Mouse (Mus musculus) kidney, embryonic 16.5 days (tissue): ENCODE measurements around the gene Rpl18. TPM values are rescaled to one million over a fixed set of nuclear protein-coding genes. Genes with fewer than 3 reads are reported as not detected.

Experiments used
- ATAC-seq: fragments of 200-750 bp; cut with Nextera tagmentation; 2 replicates; pipeline ENCODE4 v1.8.0; 2017; ENCODE audit warnings: moderate TSS enrichment; ENCODE audit not compliant: low FRiP score, low TSS enrichment
- H3K27ac ChIP-seq: fragments of 300-500 bp; sonication (generic); 2 replicates; pipeline ENCODE4 v1.5.1; 2014; ENCODE audit warnings: low read length
- H3K27me3 ChIP-seq: fragments of 300-500 bp; sonication (generic); 2 replicates; pipeline ENCODE4 v1.6.1; 2014; ENCODE audit warnings: low read length, control low read depth, mixed read lengths; ENCODE audit not compliant: insufficient read depth
- H3K36me3 ChIP-seq: fragments of 300-500 bp; sonication (generic); 2 replicates; pipeline ENCODE4 v1.6.1; 2014; ENCODE audit warnings: low read length, control low read depth, mixed read lengths; ENCODE audit not compliant: insufficient read depth
- H3K4me1 ChIP-seq: fragments of 300-500 bp; sonication (generic); 2 replicates; pipeline ENCODE4 v1.6.1; 2014; ENCODE audit warnings: low read length, control low read depth, mixed read lengths; ENCODE audit not compliant: insufficient read depth
- H3K4me2 ChIP-seq: fragments of 300-500 bp; sonication (generic); replicated peaks from 2 replicates; pipeline ENCODE4 v1.6.1; 2014; ENCODE audit warnings: low read depth, low read length
- H3K4me3 ChIP-seq: fragments of 300-500 bp; sonication (generic); 2 replicates; pipeline ENCODE4 v1.5.1; 2014; ENCODE audit warnings: mild to moderate bottlenecking, low read length
- H3K9ac ChIP-seq: fragments of 300-500 bp; sonication (generic); replicated peaks from 2 replicates; pipeline ENCODE4 v1.6.1; 2014; ENCODE audit warnings: low read length
- H3K9me3 ChIP-seq: fragments of 300-500 bp; sonication (generic); 2 replicates; pipeline ENCODE4 v1.6.1; 2016; ENCODE audit warnings: low read length, control low read depth
- WGBS: fragments of 180-500 bp; shearing (Covaris S2); extraction: QIAGEN DNeasy Blood & Tissue Kit; methylation state at CpG from one replicate; pipeline ENCODE4 v1.1.7; 2014; 5-methylcytosine and 5-hydroxymethylcytosine counted together
- polyA plus RNA-seq: library from polyadenylated mRNA; unstranded; fragments of >200 nt; fragmentation: Nextera tagmentation; extraction: Ambion mirVana; gene quantifications from 2 replicates; pipeline ENCODE4 v1.2.1, GENCODE M21; 2015

Gene Rpl18
- polyA plus RNA-seq, 1 experiment from 2014 or later: 1,047 TPM

- Histone ChIP-seq H3K4me2 (peak overlapping the region; percentile 43), H3K9ac (peak overlapping the region; percentile 62), H3K4me3 (0 out of 2 replicates have a peak overlapping the region, but pooled peaks have one; percentile 6), H3K27me3 (no peaks in the 10 kb centered on the region), H3K4me1 (peaks cover 21% of the 10 kb centered on the region), H3K36me3 (no peaks in the 10 kb centered on the region), H3K9me3 (no peaks in the 10 kb centered on the region), H3K27ac (0 out of 2 replicates have a peak overlapping the region, but pooled peaks have one; percentile 26)
- WGBS: 25% methylated on average over 14 of the region's 14 CpGs
- ATAC-seq: peak; percentile 75
Observed at GRCm38 (mm10) chr7:45682144-45683126, 32.8 kb upstream of the Rpl18 start.

GRCm38 (mm10) chr7:45683396-45684050 lies 31.7 kb upstream of the Rpl18 start, which contains the start of gene Ntn5:
Gene Ntn5, plus strand, starts transcription at chr7:45684022.
- Histone ChIP-seq H3K27ac (no peak within 1 kb of the TSS), H3K27me3 (no peaks in the 10 kb centered on the region), H3K4me1 (peaks cover 21% of the 10 kb centered on the region), H3K4me3 (no peak within 1 kb of the TSS), H3K4me2 (no peak within 1 kb of the TSS), H3K36me3 (no peaks in the 10 kb centered on the region), H3K9ac (peak within 1 kb of the TSS; percentile 6; the same call in 1 of the 2 replicates), H3K9me3 (no peaks in the 10 kb centered on the region)
- no peak for ATAC-seq
- WGBS: 65% methylated on average over 7 of the region's 7 CpGs

- Histone ChIP-seq H3K9me3 (no peaks in the 10 kb centered on the region), H3K9ac (no peak overlapping the region), H3K4me3 (no peak overlapping the region), H3K4me2 (no peak overlapping the region), H3K27ac (no peak overlapping the region), H3K27me3 (no peaks in the 10 kb centered on the region), H3K4me1 (peaks cover 30% of the 10 kb centered on the region), H3K36me3 (no peaks in the 10 kb centered on the region)
- ATAC-seq: no peak
- WGBS: 43% methylated on average over 10 of the region's 10 CpGs
Observed at GRCm38 (mm10) chr7:45685811-45686210, 29.4 kb upstream of the Rpl18 start.

- H3K36me3 ChIP-seq: no peaks in the 10 kb centered on the region
- H3K4me1 ChIP-seq: peaks cover 30% of the 10 kb centered on the region
- 79% methylated on average over 3 of the region's 3 CpGs for WGBS
- no peak overlapping the region for H3K27ac ChIP-seq
- H3K4me3 ChIP-seq: no peak overlapping the region
- no peak overlapping the region for H3K9ac ChIP-seq
- H3K27me3 ChIP-seq: no peaks in the 10 kb centered on the region
- ATAC-seq: no peak
- no peaks in the 10 kb centered on the region for H3K9me3 ChIP-seq
- no peak overlapping the region for H3K4me2 ChIP-seq
Observed at GRCm38 (mm10) chr7:45686841-45687240, 28.4 kb upstream of the Rpl18 start.

- WGBS: 51% methylated on average over 6 of the region's 6 CpGs
- H3K4me1 ChIP-seq: peaks cover 23% of the 10 kb centered on the region
- no peak overlapping the region for H3K4me3 ChIP-seq
- no peak for ATAC-seq
- no peak overlapping the region for H3K9ac ChIP-seq
- H3K36me3 ChIP-seq: no peaks in the 10 kb centered on the region
- H3K27ac ChIP-seq: no peak overlapping the region
- no peak overlapping the region for H3K4me2 ChIP-seq
- H3K27me3 ChIP-seq: no peaks in the 10 kb centered on the region
- H3K9me3 ChIP-seq: no peaks in the 10 kb centered on the region
Observed at GRCm38 (mm10) chr7:45689099-45689498, 26.2 kb upstream of the Rpl18 start.

GRCm38 (mm10) chr7:45689800-45690199 lies 25.5 kb upstream of the Rpl18 start:
- no peak overlapping the region for H3K4me3 ChIP-seq
- 31% methylated on average over 11 of the region's 11 CpGs for WGBS
- no peaks in the 10 kb centered on the region for H3K27me3 ChIP-seq

DNA sequence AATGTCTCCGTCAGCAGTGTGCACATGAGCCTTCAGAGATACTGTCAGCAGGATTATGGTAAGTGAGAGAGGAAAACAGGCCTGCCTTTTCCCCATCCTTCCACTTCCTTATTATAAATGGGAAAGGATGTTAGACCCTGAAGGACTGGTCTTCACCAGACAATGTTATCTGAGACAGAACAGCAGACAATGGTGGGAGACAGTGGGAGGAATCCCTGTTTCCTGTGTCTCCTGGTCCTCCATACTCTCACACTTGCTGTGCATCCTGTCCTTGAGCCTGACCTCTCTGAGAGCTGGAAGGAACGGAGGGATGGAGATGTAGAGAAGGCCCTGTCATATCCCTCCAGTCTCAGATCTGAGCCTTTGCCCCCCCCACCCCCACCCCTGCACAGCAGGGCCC lies 22.9 kb upstream of the Rpl18 start:
- 81% methylated on average over 2 of the region's 2 CpGs for WGBS
- no peak overlapping the region for H3K4me3 ChIP-seq
- no peaks in the 10 kb centered on the region for H3K27me3 ChIP-seq
- H3K9ac ChIP-seq: no peak overlapping the region
- H3K4me1 ChIP-seq: peaks cover 15% of the 10 kb centered on the region; the same call in 1 of the 2 replicates
- no peaks in the 10 kb centered on the region for H3K36me3 ChIP-seq
- H3K27ac ChIP-seq: no peak overlapping the region
- no peak overlapping the region for H3K4me2 ChIP-seq
- no peak for ATAC-seq
- H3K9me3 ChIP-seq: no peaks in the 10 kb centered on the region

More at GRCm38 (mm10) chr7:45689800-45690199, 25.5 kb upstream of the Rpl18 start:
- Histone ChIP-seq H3K4me1 (peaks cover 23% of the 10 kb centered on the region), H3K9ac (no peak overlapping the region), H3K9me3 (no peaks in the 10 kb centered on the region), H3K36me3 (no peaks in the 10 kb centered on the region), H3K4me2 (no peak overlapping the region), H3K27ac (no peak overlapping the region)
- no peak for ATAC-seq

DNA sequence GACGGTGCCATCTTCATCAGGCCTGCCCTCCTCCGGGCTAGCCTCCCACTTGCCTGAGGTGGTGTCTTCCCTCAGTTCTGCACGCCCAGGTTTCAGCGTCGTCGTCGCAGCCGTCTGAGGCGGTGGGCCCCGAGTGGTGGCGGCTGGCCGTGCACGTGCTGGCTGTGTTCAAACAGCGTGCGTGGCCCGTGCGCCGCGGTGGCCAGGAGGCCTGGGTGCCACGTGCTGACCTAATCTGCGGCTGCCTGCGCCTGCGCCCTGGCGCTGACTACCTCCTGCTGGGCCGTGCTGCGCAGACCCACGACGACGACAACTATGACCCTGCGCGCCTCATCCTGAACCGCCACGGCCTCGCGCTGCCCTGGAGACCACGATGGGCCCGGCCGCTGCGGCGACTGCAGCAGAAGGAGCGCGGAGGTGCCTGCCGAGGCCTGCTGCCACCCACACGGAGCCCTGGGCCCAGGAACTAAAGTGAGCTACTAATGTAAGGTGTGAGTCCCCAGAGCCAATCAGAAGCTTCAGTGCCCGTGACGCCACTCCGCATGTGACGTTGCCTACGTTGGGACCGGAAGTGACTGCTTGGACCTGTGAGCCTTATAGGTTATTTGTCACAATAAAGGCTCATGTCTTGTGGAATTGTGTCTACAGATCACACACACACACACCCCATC lies 21.2 kb upstream of the Rpl18 start, which contains the start of gene Sec1:
Gene Sec1, minus strand, starts transcription at position 482 of the 671 bp plus-strand sequence.
- peak; percentile 52 for ATAC-seq
- Histone ChIP-seq H3K9ac (no peak within 1 kb of the TSS), H3K27ac (no peak within 1 kb of the TSS), H3K4me3 (no peak within 1 kb of the TSS), H3K9me3 (no peaks in the 10 kb centered on the region), H3K36me3 (no peaks in the 10 kb centered on the region), H3K4me1 (peaks cover 12% of the 10 kb centered on the region; the same call in 1 of the 2 replicates), H3K27me3 (peaks cover 8% of the 10 kb centered on the region), H3K4me2 (no peak within 1 kb of the TSS)
- 91% methylated on average over 50 of the region's 50 CpGs for WGBS

GRCm38 (mm10) chr7:45695098-45695497 lies 20.2 kb upstream of the Rpl18 start:
- Histone ChIP-seq H3K27ac (no peak overlapping the region), H3K36me3 (no peaks in the 10 kb centered on the region), H3K4me1 (peaks cover 8% of the 10 kb centered on the region), H3K9me3 (no peaks in the 10 kb centered on the region), H3K4me2 (no peak overlapping the region), H3K27me3 (peaks cover 18% of the 10 kb centered on the region), H3K9ac (no peak overlapping the region), H3K4me3 (no peak overlapping the region)
- ATAC-seq: no peak
- WGBS: 11% methylated on average over 6 of the region's 6 CpGs
